Mouse (Mus musculus): Measurements from ENCODE around the gene Srrm3.

The Srrm3 gene

GRCm38 (mm10) chr5:135822316-135822944 is 15.7 kb downstream of the Srrm3 start:
- no peak for DNase-seq (ENCODE audit: low spot score in 2 of 2)

DNA sequence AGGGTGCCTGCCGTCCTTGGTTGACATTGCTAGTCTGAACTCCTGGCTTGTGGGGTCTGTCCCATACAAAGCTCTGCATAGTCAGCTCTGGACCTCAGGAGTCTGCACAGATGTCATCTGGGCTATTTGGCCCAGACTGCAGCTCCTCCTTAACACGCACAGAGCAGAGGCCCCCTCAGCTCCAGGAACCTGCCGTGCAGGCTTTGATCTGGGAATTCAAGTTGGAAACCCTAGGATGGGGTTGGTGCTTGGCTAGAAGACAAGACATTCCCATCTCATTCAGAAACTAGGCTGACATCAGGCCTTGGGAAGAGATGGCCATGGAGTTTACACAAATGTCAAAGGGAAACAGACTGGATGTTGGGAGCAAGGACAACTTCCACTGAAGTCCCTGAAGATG is 17.8 kb downstream of the Srrm3 start:
- DNase-seq (ENCODE audit: low spot score in 2 of 2): no peak

DNA sequence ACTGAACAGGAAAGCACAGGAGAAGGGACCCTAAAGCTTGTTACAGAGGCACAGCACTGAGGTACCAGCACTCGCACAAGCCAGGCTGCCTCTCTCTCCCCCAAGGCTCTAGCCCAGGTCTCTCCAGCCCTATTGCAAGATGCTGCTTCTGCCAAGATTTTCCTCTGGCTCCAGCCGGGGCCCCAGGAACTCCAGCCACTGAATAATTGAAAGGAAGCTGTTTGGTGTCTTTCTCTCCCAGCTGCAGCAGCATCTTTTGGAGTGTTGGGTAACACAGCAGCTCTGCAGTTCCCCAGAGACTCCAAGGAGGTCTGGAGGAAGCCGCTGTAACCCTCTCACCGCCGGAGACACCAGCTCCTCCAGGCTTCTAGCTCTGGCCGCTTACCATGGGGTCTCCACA is 19.5 kb downstream of the Srrm3 start:
- DNase-seq (ENCODE audit: low spot score in 2 of 2): no peak

DNA sequence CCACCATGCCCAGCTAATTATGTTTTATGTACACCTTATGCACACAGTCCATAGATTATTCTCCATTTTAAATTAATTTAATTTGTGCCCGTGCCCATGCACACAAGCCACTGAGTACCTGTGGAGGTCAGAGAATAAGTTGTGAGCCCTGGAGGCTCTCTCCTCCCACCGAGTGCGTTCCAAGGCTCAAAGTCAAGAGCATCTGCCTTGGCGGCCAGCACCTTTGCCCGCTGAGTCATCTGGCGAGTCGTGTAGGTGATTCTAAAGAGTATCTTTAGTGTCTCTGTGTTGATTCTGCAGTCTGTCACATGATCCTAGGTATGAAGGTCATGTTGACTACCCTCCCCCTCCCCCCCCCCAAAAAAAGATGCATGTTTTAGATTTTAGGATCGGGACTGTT is 22.7 kb downstream of the Srrm3 start:
- no peak for DNase-seq (ENCODE audit: low spot score in 2 of 2)

DNA sequence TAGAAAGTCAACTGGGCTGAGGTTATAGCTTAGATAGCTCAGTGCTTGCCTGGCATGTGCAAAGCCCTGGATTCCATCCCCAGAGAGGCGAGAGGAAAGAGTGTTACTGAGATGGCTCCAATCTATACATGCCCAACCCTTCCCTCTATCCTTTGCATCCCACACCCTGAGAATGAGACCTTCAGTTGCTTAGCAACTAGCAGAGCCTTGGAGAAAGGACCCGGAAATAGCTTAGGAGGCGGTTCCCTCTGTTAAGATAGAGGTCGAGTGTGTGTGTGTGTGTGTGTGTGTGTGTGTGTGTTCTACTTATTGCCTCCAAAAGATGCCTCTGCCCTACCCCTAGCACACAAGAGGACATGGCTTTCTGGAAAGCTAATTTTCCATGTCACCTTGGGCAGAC is 26.0 kb downstream of the Srrm3 start:
- no peak for DNase-seq (ENCODE audit: low spot score in 2 of 2)

DNA sequence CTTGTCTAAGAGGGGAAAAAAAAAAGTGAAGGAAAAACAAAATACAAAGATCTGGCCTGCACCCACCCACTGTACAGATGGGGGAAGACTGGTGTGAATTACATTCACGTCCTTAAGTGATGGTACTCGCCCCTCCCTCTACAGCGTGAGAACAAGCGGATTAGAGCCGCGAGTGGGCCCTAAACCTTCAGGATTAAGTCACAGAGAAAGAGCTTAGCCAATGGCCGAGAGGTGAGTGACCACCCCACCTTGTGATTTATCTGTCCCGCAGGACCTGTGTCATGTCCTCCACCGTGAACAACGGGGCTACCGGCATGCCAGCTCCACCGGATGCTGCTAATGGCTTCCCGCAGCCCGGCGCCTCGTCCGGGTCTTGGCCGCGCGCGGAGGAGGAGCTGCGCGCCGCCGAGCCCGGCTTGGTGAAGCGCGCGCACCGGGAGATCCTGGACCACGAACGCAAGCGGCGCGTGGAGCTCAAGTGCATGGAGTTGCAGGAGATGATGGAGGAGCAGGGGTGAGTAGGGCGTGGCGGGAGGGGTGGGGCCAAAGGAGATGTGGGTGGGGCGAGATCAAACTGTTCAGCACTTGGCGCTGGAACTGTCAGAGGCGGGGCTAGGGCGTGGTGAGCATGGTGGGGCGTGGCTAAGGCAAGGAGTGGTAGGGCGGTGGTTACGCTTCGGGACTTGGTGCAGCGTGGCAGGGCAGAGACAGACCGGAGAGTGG is 28.2 kb downstream of the Srrm3 start:
- peak; percentile 18 to 45 for DNase-seq (ENCODE audit: low spot score in 2 of 2)

GRCm38 (mm10) chr5:135835492-135835858 is 28.8 kb downstream of the Srrm3 start:
- no peak for DNase-seq (ENCODE audit: low spot score in 2 of 2)

DNA sequence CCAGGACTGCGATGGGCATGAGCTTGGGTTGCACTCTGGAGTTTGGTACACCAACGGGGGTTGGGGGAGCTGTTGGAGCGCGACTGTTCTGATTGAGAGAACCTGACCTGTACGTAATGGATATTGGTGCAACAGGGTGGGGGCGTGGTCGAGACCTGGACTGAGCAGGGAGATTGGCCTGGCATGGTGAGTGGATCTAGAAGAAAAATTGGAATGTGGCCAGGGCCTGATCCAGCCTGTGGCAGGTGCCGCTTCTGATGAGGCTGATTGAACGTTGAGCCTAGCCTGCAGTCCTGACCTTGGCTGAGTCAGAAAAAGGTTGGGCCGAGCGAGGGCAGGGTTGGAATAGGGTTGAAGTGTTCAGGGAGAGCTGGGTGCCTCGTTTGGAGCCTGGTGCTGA is 29.3 kb downstream of the Srrm3 start:
- no peak for DNase-seq (ENCODE audit: low spot score in 2 of 2)

- no peak for DNase-seq (ENCODE audit: low spot score in 2 of 2)
Observed at GRCm38 (mm10) chr5:135841651-135842050, 35.0 kb downstream of the Srrm3 start.

DNA sequence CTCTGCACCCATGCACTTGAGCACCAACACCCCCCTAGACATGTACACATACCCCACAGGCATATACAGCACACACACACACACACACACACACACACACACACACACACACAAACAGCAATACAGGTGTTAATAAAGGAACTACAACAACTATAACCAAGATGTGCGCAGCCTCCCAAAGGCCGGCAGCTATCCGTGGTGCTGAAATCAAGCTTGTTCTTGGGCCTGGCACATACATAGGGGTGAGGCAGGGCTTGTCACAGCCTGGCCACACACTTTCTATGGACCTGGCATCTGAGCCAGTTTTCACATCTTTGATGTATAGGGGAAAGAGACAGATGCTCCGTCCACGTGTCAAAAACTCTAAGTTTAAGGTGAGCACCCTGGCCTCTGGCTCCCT is 36.7 kb downstream of the Srrm3 start:
- no peak for DNase-seq (ENCODE audit: low spot score in 2 of 2)

DNA sequence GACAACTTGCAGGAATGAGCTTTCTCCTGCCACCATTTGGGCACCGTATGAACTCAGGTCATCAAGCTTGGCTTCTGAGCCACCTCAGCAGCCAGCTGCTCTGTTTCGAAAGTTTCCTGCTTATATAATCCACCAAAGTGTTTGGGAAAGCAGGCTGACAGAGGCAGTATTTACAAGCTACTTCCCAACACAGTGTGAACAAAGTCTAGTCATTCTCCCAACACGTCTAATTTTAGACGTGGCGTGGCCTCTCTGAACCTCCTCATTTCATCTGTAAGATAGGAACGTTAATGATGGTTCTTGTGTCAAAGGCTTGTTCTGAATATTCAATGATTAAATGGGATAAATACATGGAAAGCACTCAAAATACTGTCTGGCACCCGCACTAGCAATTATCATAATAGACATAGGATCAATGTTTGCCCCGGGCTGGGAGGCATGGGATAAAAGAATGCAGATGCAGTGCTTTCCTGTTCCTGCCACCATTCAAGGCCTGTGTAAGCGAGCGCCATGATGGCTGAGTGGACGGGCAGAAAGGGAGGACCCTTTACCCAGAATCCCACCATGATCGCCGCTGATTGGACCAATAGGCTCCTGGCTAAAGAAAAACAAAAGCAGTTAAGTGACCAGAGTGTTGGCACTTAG is 39.1 kb downstream of the Srrm3 start:
- no peak for DNase-seq (ENCODE audit: low spot score in 2 of 2)

DNA sequence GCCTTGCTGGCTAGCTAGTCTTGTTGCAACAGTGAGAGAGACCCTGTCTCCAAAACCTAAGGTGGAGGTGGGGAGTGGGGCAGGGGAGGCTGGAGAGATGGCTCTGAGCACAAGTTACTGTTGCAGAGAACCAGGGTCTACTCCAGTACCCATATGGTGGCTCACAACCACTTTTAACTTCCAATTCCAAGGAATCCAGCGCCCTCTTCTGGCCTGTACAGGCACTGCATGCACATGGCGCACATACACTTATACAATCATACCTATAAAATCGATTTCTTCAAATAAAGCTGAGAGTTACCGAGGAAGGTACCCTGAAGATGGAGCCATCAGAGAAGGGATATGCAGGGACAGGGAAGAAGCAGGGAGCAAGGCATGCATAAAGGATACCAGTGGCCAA is 40.8 kb downstream of the Srrm3 start:
- DNase-seq (ENCODE audit: low spot score in 2 of 2): no peak

- DNase-seq (ENCODE audit: low spot score in 2 of 2): no peak
Observed at GRCm38 (mm10) chr5:135847881-135848280, 41.2 kb downstream of the Srrm3 start.

GRCm38 (mm10) chr5:135851024-135851423 is 44.3 kb downstream of the Srrm3 start:
- DNase-seq (ENCODE audit: low spot score in 2 of 2): no peak

GRCm38 (mm10) chr5:135851481-135851880 is 44.8 kb downstream of the Srrm3 start:
- no peak for DNase-seq (ENCODE audit: low spot score in 2 of 2)

DNA sequence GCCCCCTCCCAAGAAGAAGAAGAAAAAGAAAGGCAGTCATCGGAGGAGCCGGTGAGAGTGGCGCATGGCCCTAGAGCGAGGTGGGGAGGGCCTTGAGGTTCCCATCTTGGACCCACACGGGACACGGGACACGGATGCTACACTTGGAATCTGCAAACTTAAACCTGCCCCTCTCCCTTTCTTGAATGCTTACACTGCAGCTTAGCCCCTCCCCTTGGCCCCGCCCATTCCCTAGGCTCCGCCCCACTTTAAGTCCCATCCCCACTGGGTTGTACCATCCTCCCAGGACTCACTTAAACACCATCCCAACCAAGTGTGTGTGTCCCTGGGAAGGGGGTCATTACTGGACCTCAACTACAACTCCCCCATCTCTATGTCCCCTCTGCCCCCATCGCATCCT is 45.7 kb downstream of the Srrm3 start:
- no peak for DNase-seq (ENCODE audit: low spot score in 2 of 2)

DNA sequence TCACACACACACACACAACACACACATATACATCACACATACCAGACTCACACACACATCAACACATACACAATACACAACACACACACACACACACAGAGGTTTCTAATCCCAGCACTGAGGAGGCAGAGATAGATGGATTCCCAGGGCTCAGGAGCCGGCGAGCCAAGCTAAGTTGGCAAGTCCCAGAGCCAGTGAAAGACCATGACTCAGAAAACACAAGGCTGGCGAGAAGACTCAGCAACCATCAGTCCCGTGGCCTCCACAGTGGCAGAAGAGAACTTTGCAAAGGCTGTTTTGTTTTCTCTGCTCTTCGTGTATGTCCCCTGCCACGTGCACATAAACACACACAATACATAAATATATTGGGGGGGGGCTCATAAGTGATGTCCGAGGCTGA is 47.0 kb downstream of the Srrm3 start:
- no peak for DNase-seq (ENCODE audit: low spot score in 2 of 2)

DNA sequence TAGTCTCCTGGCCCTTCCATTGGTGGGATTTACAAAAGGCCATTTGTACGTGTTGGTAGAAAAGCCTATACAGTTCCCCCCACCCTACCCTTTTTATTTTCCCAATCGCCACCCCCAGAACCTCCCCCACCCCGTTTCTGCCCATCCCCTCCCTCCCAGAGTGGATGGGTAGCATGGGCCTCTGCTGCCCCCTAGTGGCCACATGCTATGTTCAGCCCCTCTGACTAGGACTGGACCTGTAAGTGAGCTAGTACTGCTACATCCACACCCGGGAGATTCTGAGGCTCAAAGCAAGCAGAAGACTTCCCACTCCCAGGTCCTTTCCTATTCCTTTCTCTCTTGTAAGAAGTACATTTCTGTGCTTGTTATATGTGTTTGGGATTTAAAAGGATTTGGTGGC is 48.5 kb downstream of the Srrm3 start:
- peak; percentile 63 to 65 for DNase-seq (ENCODE audit: low spot score in 2 of 2)

- DNase-seq (ENCODE audit: low spot score in 2 of 2): no peak
Observed at GRCm38 (mm10) chr5:135866662-135867061, 60.0 kb downstream of the Srrm3 start.

DNA sequence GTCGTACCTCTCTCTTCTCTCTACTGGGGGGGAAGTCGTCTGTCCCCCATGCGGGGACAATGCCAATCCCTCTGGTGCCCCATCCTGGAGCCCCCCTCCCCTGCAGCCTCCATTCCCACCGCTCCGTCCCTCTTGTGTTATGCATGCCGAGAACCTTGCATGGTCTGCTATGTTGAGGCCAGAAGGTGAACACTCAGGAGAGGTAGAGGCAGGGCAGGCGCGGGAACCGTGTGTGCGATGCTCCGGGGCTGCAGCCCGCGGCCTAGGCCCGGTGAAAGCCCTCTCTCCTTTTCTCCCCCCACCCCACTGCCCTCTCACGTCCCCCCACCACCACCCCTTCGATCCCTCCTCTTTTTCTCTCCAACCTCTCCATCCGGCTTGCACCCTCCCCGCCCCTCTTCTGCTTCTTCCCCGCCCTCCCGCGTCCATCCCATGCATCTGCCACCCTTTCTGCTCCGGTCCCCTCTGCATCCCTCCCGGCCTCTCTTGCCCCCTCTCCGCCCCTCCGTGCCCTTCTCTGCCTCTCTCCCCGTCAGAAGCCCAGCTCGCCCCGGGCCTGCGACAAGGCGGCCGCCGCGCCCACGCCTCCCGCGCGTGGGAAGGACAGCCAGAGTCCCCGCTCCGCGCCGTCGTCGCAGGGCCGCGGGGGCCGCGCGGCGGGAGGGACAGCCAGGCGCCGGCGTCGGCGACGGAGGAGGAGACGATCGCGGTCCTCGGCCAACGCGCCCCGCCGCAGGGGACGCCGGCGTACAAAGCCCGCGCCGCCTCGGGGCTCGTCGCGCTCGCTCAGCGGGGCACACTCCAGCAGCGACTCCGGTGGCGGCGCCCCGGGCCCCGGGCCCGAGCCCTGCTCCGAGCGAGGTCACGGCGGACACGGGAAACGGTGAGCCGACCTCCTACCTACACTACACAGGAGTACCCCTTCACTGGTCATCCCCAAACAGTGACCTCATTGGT is 61.2 kb downstream of the Srrm3 start:
- no peak for DNase-seq (ENCODE audit: low spot score in 2 of 2)

DNA sequence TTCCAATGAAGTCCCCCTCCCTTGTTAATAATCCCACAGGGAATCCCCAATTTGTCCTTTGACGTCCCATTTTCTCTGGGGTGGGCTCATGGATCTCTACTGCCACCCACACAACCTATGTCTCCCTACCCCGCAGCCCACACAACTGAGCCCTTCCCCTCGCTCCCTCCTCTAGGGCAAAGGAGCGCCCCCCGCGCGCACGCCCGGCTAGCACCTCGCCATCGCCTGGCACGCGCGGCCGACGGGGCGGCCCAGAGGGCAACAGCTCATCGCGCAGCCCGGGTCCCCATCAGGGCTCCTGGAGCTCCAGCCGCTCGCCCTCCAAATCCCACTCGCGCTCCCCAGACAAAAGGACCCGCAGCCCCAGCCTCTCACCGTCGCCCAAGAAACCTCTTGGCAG is 62.0 kb downstream of the Srrm3 start:
- no peak for DNase-seq (ENCODE audit: low spot score in 2 of 2)

Data from urinary bladder, postnatal 36 days (tissue).